Mouse (Mus musculus): ENCODE data around the gene Gps1. TPM values are rescaled to one million over a fixed set of nuclear protein-coding genes. Genes with fewer than 3 reads are reported as not detected.

Gene Gps1
- polyA plus RNA-seq, 2 experiments: 236 to 249 TPM

- ATAC-seq (ENCODE audit: low FRiP score, low read depth): no peak
- no peaks in the 10 kb centered on the region for H3K9me3 ChIP-seq (ENCODE audit: control insufficient read depth, low read length)
- H3K27ac ChIP-seq (replicated peaks; ENCODE audit: low read depth, low read length): no peak overlapping the region
- 89% methylated on average over 12 of the region's 12 CpGs for WGBS
- H3K4me2 ChIP-seq (replicated peaks; ENCODE audit: low read depth, low read length, severe bottlenecking): no peak overlapping the region
- H3K27me3 ChIP-seq (ENCODE audit: control insufficient read depth, insufficient read depth, low read length): no peaks in the 10 kb centered on the region
- H3K36me3 ChIP-seq (ENCODE audit: control insufficient read depth, insufficient read depth, low read length): peaks cover 76% of the 10 kb centered on the region
- TF ChIP-seq POLR2A (IDR thresholded peaks at IDR 0.05; ENCODE audit: borderline replicate concordance, extremely low read depth, insufficient read depth, insufficient read length): no peak
- no peak for DNase-seq (ENCODE audit: low spot score)
- H3K4me1 ChIP-seq (ENCODE audit: control insufficient read depth, insufficient read depth, low read length): no peaks in the 10 kb centered on the region
- H3K9ac ChIP-seq (ENCODE audit: low read depth, low read length, severe bottlenecking): no peak overlapping the region
- H3K4me3 ChIP-seq (replicated peaks; ENCODE audit: low read length): no peak overlapping the region
Measured at GRCm38 (mm10) chr11:120808010-120808409, 23.9 kb downstream of the Gps1 start.

GRCm38 (mm10) chr11:120812068-120812467 lies 28.0 kb downstream of the Gps1 start:
- no peak for TF ChIP-seq POLR2A (IDR thresholded peaks at IDR 0.05; ENCODE audit: borderline replicate concordance, extremely low read depth, insufficient read depth, insufficient read length)
- H3K9ac ChIP-seq (ENCODE audit: low read depth, low read length, severe bottlenecking): no peak overlapping the region
- peaks cover 100% of the 10 kb centered on the region for H3K36me3 ChIP-seq (ENCODE audit: control insufficient read depth, insufficient read depth, low read length)
- H3K4me3 ChIP-seq (replicated peaks; ENCODE audit: low read length): no peak overlapping the region
- no peaks in the 10 kb centered on the region for H3K4me1 ChIP-seq (ENCODE audit: control insufficient read depth, insufficient read depth, low read length)
- ATAC-seq (ENCODE audit: low FRiP score, low read depth) (no peak), DNase-seq (ENCODE audit: low spot score) (no peak)
- H3K27me3 ChIP-seq (ENCODE audit: control insufficient read depth, insufficient read depth, low read length): no peaks in the 10 kb centered on the region
- no peak overlapping the region for H3K27ac ChIP-seq (replicated peaks; ENCODE audit: low read depth, low read length)
- H3K9me3 ChIP-seq (ENCODE audit: control insufficient read depth, low read length): no peaks in the 10 kb centered on the region
- 96% methylated on average over 16 of the region's 16 CpGs for WGBS
- H3K4me2 ChIP-seq (replicated peaks; ENCODE audit: low read depth, low read length, severe bottlenecking): no peak overlapping the region

- Histone ChIP-seq H3K4me2 (replicated peaks; ENCODE audit: low read depth, low read length, severe bottlenecking) (no peak overlapping the region), H3K4me3 (replicated peaks; ENCODE audit: low read length) (no peak overlapping the region), H3K9me3 (ENCODE audit: control insufficient read depth, low read length) (no peaks in the 10 kb centered on the region), H3K36me3 (ENCODE audit: control insufficient read depth, insufficient read depth, low read length) (peaks cover 96% of the 10 kb centered on the region), H3K27me3 (ENCODE audit: control insufficient read depth, insufficient read depth, low read length) (no peaks in the 10 kb centered on the region), H3K9ac (ENCODE audit: low read depth, low read length, severe bottlenecking) (no peak overlapping the region), H3K27ac (replicated peaks; ENCODE audit: low read depth, low read length) (no peak overlapping the region), H3K4me1 (ENCODE audit: control insufficient read depth, insufficient read depth, low read length) (peaks cover 9% of the 10 kb centered on the region)
- ATAC-seq (ENCODE audit: low FRiP score, low read depth) (no peak), DNase-seq (ENCODE audit: low spot score) (no peak)
- 96% methylated on average over 6 of the region's 6 CpGs for WGBS
- no peak for TF ChIP-seq POLR2A (IDR thresholded peaks at IDR 0.05; ENCODE audit: borderline replicate concordance, extremely low read depth, insufficient read depth, insufficient read length)
Measured at GRCm38 (mm10) chr11:120817358-120817757, 33.3 kb downstream of the Gps1 start.

- H3K4me1 ChIP-seq (ENCODE audit: control insufficient read depth, insufficient read depth, low read length): peaks cover 14% of the 10 kb centered on the region
- H3K27me3 ChIP-seq (ENCODE audit: control insufficient read depth, insufficient read depth, low read length): no peaks in the 10 kb centered on the region
- ATAC-seq (ENCODE audit: low FRiP score, low read depth) (no peak), DNase-seq (ENCODE audit: low spot score) (no peak)
- WGBS: 97% methylated on average over 13 of the region's 13 CpGs
- TF ChIP-seq POLR2A (IDR thresholded peaks at IDR 0.05; ENCODE audit: borderline replicate concordance, extremely low read depth, insufficient read depth, insufficient read length): no peak
- peaks cover 87% of the 10 kb centered on the region for H3K36me3 ChIP-seq (ENCODE audit: control insufficient read depth, insufficient read depth, low read length)
- H3K27ac ChIP-seq (replicated peaks; ENCODE audit: low read depth, low read length): no peak overlapping the region
- no peak overlapping the region for H3K4me2 ChIP-seq (replicated peaks; ENCODE audit: low read depth, low read length, severe bottlenecking)
- H3K9me3 ChIP-seq (ENCODE audit: control insufficient read depth, low read length): no peaks in the 10 kb centered on the region
- H3K9ac ChIP-seq (ENCODE audit: low read depth, low read length, severe bottlenecking): no peak overlapping the region
- no peak overlapping the region for H3K4me3 ChIP-seq (replicated peaks; ENCODE audit: low read length)
Measured at GRCm38 (mm10) chr11:120818251-120818650, 34.2 kb downstream of the Gps1 start.

GRCm38 (mm10) chr11:120819556-120819955 lies 35.5 kb downstream of the Gps1 start:
- TF ChIP-seq POLR2A (IDR thresholded peaks at IDR 0.05; ENCODE audit: borderline replicate concordance, extremely low read depth, insufficient read depth, insufficient read length): no peak
- H3K9me3 ChIP-seq (ENCODE audit: control insufficient read depth, low read length): no peaks in the 10 kb centered on the region
- H3K4me1 ChIP-seq (ENCODE audit: control insufficient read depth, insufficient read depth, low read length): peaks cover 14% of the 10 kb centered on the region
- no peak overlapping the region for H3K4me3 ChIP-seq (replicated peaks; ENCODE audit: low read length)
- ATAC-seq (ENCODE audit: low FRiP score, low read depth) (no peak), DNase-seq (ENCODE audit: low spot score) (no peak)
- H3K4me2 ChIP-seq (replicated peaks; ENCODE audit: low read depth, low read length, severe bottlenecking): no peak overlapping the region
- H3K27me3 ChIP-seq (ENCODE audit: control insufficient read depth, insufficient read depth, low read length): no peaks in the 10 kb centered on the region
- peaks cover 74% of the 10 kb centered on the region for H3K36me3 ChIP-seq (ENCODE audit: control insufficient read depth, insufficient read depth, low read length)
- 90% methylated on average over 6 of the region's 6 CpGs for WGBS
- no peak overlapping the region for H3K9ac ChIP-seq (ENCODE audit: low read depth, low read length, severe bottlenecking)
- H3K27ac ChIP-seq (replicated peaks; ENCODE audit: low read depth, low read length): no peak overlapping the region

GRCm38 (mm10) chr11:120820546-120820945 lies 36.5 kb downstream of the Gps1 start:
- H3K9me3 ChIP-seq (ENCODE audit: control insufficient read depth, low read length): no peaks in the 10 kb centered on the region
- H3K27me3 ChIP-seq (ENCODE audit: control insufficient read depth, insufficient read depth, low read length): no peaks in the 10 kb centered on the region
- DNase-seq (ENCODE audit: low spot score) (no peak), ATAC-seq (ENCODE audit: low FRiP score, low read depth) (no peak)
- H3K4me3 ChIP-seq (replicated peaks; ENCODE audit: low read length): no peak overlapping the region
- peaks cover 20% of the 10 kb centered on the region for H3K4me1 ChIP-seq (ENCODE audit: control insufficient read depth, insufficient read depth, low read length)
- H3K4me2 ChIP-seq (replicated peaks; ENCODE audit: low read depth, low read length, severe bottlenecking): no peak overlapping the region
- H3K27ac ChIP-seq (replicated peaks; ENCODE audit: low read depth, low read length): no peak overlapping the region
- H3K9ac ChIP-seq (ENCODE audit: low read depth, low read length, severe bottlenecking): 0 out of 2 replicates have a peak overlapping the region, but pooled peaks have one; percentile 12
- peaks cover 64% of the 10 kb centered on the region for H3K36me3 ChIP-seq (ENCODE audit: control insufficient read depth, insufficient read depth, low read length)
- no peak for TF ChIP-seq POLR2A (IDR thresholded peaks at IDR 0.05; ENCODE audit: borderline replicate concordance, extremely low read depth, insufficient read depth, insufficient read length)
- 92% methylated on average over 14 of the region's 14 CpGs for WGBS

Data from limb, embryonic 14.5 days (tissue).